Mouse (Mus musculus): ENCODE measurements at regions not wholly inside any gene's neighbourhood (a gene's known extent, or its start where the extent isn't known, plus 50 kb on each side); places are given as distances from the start of the nearest gene placed in this dataset.

DNA sequence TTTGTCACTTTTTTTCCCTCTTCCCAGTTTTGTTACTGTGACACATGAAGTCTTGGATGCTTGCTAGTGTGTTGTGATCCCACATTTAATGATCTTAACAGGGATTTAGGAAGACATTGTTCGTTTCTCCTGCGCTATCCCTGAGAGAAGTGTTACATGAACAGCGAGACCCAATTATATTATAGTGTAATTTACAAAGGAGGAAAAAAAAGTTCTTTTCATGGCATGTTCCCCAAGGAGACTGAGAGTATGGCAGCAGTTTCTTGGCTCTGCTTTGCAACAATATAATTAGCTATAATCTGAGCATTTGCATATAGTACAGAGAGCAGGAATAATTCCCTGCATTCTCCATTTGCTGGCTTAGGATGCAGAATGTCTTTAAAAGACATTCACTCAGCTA, 168.6 kb downstream of the Insc start:
- TF ChIP-seq CTCF (IDR thresholded peaks at IDR 0.05; ENCODE audit: borderline replicate concordance, extremely low read depth, insufficient read depth, insufficient read length) (no peak), POLR2A (IDR thresholded peaks at IDR 0.05; ENCODE audit: borderline replicate concordance, extremely low read depth, insufficient read depth, insufficient read length, poor library complexity, severe bottlenecking) (no peak)
- DNase-seq (ENCODE audit: low read depth): peak; percentile 91

DNA sequence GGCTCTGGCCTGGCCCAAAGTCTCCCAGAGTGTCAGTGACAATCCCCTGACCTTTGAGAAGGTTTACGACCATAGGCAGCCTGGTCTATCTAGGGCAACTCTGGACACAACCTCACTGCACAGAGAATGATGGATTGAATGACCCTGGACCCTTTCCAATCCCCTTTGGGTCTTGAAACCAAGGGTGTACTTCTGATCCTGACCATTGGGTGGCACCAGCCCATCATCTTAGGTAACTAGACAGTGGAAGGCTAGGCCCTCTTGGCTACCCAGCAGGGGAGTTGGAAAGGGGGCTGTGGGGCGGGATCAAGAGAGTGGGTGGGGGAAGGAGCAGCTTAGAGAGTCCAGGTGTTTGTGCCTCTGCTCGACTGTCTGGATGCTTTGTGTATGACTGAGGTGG, 178.7 kb downstream of the Insc start:
- TF ChIP-seq POLR2A (IDR thresholded peaks at IDR 0.05; ENCODE audit: borderline replicate concordance, extremely low read depth, insufficient read depth, insufficient read length, poor library complexity, severe bottlenecking) (no peak), CTCF (IDR thresholded peaks at IDR 0.05; ENCODE audit: borderline replicate concordance, extremely low read depth, insufficient read depth, insufficient read length) (peak; percentile 82)

DNA sequence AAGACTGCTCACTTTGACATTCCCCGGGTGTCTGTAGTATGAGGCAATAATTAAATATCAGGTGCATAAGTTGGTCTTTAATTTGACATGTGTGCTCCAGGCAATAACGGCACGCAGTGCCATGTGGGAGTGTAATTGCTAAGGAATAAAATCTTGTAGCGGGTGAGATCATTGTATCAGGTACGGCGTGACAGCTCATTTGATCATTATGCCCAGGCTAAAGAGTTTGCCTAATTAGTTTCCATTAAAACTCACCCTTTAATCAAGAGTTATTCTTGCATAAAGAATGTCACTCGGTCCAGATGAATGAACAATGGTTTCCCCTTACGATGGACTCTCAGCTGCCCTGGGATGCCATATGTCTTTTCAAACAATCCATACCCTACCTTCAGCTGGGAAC, 190.4 kb downstream of the Insc start:
- TF ChIP-seq CTCF (IDR thresholded peaks at IDR 0.05; ENCODE audit: borderline replicate concordance, extremely low read depth, insufficient read depth, insufficient read length) (no peak), POLR2A (IDR thresholded peaks at IDR 0.05; ENCODE audit: borderline replicate concordance, extremely low read depth, insufficient read depth, insufficient read length, poor library complexity, severe bottlenecking) (no peak)
- DNase-seq (ENCODE audit: low read depth): peak; percentile 90

More for the DNA sequence above, 178.7 kb downstream of the Insc start:
- peak; percentile 90 for DNase-seq (ENCODE audit: low read depth)

DNA sequence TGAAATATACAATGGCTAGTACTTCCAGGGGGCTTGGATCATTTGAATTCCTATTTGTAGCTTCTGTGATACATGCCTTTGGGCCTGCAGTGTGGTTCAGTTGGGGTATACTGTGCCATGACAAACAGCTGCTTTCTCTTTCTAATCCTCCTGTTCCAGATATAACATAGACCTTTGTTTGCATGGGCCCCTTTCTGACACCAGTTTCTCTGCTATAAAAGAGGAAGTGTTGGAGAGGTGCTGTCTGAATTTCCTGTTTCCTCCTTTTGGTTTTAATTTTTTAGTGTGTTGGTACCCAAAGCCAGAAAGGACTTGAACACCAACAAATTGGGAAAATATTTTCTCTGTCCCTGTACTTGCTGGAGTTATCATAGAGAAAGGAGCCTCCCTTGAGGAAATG, 207.3 kb downstream of the Insc start:
- no peak for TF ChIP-seq POLR2A (IDR thresholded peaks at IDR 0.05; ENCODE audit: borderline replicate concordance, extremely low read depth, insufficient read depth, insufficient read length, poor library complexity, severe bottlenecking)
- TF ChIP-seq CTCF (IDR thresholded peaks at IDR 0.05; ENCODE audit: borderline replicate concordance, extremely low read depth, insufficient read depth, insufficient read length): no peak
- DNase-seq (ENCODE audit: low read depth): no peak

DNA sequence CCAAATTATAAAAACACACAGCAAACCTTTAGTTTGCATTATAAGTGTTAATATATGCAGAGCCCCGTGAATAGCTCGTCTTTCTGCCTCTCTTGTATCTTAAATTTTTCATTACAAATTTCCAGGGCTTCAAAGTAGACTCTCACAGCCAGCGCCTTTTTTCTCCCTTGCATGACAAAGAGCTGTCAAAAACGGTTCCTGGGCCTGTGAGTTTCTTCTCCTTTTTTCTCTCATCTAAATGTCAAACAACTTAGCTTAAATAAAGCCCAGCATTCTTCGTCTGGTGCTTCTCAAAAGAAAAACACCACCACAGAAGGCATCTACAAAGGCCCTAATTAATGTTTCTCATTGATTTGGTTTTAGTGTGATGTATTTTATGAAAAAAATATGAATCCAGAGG, 219.7 kb downstream of the Insc start:
- TF ChIP-seq POLR2A (IDR thresholded peaks at IDR 0.05; ENCODE audit: borderline replicate concordance, extremely low read depth, insufficient read depth, insufficient read length, poor library complexity, severe bottlenecking): no peak
- no peak for TF ChIP-seq CTCF (IDR thresholded peaks at IDR 0.05; ENCODE audit: borderline replicate concordance, extremely low read depth, insufficient read depth, insufficient read length)
- DNase-seq (ENCODE audit: low read depth): peak; percentile 55

DNA sequence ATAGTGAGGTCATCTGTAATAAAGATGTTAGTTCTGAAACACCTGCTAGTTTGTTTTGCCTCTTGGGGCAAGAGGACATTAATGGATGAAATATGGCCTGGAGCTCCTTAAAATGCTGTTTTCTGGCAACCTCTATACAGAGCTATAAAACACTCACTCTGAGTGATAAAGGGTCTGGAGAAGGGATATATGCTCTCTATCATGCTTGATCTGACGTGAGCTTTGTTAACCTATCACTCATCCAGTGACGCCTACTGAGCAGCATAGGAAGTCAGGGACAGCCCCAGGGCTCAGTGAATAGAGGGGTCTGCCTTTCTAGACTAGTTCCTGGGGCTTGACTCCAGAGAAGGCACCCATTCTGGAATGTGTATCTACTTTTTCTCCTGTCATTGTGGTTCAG, 222.4 kb downstream of the Insc start:
- DNase-seq (ENCODE audit: low read depth): no peak
- TF ChIP-seq POLR2A (IDR thresholded peaks at IDR 0.05; ENCODE audit: borderline replicate concordance, extremely low read depth, insufficient read depth, insufficient read length, poor library complexity, severe bottlenecking) (no peak), CTCF (IDR thresholded peaks at IDR 0.05; ENCODE audit: borderline replicate concordance, extremely low read depth, insufficient read depth, insufficient read length) (no peak)

DNA sequence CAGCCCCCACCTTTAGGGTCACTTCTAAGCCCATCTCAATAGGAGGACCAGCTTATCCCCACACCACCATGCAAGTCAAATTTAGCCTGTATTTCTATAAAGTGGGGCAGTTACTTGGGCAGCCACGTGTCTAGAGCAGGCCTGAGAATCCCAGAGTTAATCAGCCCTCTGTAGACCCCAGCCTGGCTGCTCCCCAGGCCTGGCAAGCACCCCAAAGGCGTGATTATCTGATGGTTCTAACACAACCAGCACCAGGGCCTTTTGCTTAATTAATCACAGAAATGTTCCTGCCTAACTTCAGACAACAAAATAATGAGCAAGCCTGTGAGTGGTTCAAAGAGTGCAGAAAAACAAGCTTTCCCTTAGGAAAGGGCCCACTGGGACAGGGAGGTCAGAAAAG, 243.0 kb downstream of the Insc start:
- DNase-seq (ENCODE audit: low read depth): peak; percentile 79
- TF ChIP-seq CTCF (IDR thresholded peaks at IDR 0.05; ENCODE audit: borderline replicate concordance, extremely low read depth, insufficient read depth, insufficient read length) (no peak), POLR2A (IDR thresholded peaks at IDR 0.05; ENCODE audit: borderline replicate concordance, extremely low read depth, insufficient read depth, insufficient read length, poor library complexity, severe bottlenecking) (no peak)

DNA sequence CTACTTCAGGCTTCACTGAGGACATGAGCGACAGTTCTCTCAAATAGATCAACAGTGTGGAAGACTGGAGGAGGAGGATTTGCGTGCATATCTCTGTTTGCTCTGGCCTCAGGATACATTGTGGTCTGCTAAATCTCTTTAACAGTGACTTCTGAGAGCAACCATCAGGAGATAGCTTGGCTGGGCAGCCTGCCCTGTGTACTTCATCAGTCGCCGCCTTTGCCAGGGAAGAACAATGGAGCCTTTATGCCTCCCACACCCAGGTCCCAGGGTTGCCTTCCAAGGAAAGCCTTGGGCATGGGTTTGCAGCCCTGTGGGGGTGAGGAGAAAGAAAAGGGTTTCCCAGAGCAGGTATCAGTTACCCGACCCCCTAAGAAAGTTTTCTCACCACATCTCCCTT, 247.8 kb downstream of the Insc start:
- peak; percentile 54 for DNase-seq (ENCODE audit: low read depth)
- no peak for TF ChIP-seq CTCF (IDR thresholded peaks at IDR 0.05; ENCODE audit: borderline replicate concordance, extremely low read depth, insufficient read depth, insufficient read length)
- TF ChIP-seq POLR2A (IDR thresholded peaks at IDR 0.05; ENCODE audit: borderline replicate concordance, extremely low read depth, insufficient read depth, insufficient read length, poor library complexity, severe bottlenecking): no peak

DNA sequence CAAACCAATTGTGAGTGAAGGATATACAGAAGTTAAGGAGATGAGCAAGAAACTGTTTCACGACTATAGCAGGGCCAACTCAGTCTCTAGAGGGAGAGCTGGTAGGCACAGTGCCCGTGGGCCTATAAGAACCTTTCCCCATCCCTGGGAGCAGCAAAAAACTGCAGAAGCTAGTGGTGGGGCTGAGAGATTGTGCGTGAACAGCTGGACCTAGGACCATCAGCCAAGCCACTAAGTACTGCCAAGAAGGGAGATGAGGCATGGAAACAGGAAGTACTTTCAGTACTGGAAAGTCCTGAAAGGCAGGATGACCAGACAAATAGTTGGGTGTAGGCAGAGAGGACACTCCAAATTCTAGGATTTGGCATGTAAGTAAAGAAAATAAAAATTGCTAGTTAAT, 248.9 kb downstream of the Insc start:
- TF ChIP-seq POLR2A (IDR thresholded peaks at IDR 0.05; ENCODE audit: borderline replicate concordance, extremely low read depth, insufficient read depth, insufficient read length, poor library complexity, severe bottlenecking) (no peak), CTCF (IDR thresholded peaks at IDR 0.05; ENCODE audit: borderline replicate concordance, extremely low read depth, insufficient read depth, insufficient read length) (no peak)
- no peak for DNase-seq (ENCODE audit: low read depth)

DNA sequence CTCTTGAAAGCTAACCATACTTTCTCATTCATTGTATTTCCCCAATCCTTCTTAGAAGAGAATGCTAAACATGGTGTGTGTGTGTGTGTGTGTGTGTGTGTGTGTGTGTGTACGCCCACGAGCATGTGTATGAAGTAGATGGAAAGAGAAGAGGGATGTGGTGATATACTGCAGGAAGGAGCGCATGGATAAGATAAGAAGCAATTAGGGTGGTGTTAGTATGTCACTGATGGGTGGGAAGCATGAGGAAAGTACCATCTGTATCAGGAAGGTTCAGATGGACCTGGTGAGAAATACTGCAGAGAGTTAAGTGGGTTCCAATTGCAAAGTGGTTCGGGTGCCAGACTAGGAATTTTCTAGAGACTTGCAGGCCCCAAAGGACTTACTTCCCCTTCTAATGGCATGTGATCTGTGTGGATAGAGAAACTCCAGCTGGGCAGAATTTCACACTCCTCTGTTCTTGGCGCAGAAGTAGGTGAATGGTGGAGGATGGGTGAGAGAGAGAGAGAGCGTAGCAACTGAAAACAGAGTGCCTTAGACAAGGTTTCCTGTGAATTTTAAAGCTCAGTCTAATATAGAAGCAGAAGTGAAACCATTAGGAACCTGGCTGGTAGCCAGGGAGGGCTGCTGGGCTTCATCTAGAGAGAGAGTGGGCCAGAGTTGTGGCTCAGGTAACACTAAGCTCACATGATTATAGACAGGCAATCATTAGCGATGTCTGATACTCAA, 257.5 kb downstream of the Insc start:
- peak; percentile 59 for DNase-seq (ENCODE audit: low read depth)
- no peak for TF ChIP-seq POLR2A (IDR thresholded peaks at IDR 0.05; ENCODE audit: borderline replicate concordance, extremely low read depth, insufficient read depth, insufficient read length, poor library complexity, severe bottlenecking)
- no peak for TF ChIP-seq CTCF (IDR thresholded peaks at IDR 0.05; ENCODE audit: borderline replicate concordance, extremely low read depth, insufficient read depth, insufficient read length)

DNA sequence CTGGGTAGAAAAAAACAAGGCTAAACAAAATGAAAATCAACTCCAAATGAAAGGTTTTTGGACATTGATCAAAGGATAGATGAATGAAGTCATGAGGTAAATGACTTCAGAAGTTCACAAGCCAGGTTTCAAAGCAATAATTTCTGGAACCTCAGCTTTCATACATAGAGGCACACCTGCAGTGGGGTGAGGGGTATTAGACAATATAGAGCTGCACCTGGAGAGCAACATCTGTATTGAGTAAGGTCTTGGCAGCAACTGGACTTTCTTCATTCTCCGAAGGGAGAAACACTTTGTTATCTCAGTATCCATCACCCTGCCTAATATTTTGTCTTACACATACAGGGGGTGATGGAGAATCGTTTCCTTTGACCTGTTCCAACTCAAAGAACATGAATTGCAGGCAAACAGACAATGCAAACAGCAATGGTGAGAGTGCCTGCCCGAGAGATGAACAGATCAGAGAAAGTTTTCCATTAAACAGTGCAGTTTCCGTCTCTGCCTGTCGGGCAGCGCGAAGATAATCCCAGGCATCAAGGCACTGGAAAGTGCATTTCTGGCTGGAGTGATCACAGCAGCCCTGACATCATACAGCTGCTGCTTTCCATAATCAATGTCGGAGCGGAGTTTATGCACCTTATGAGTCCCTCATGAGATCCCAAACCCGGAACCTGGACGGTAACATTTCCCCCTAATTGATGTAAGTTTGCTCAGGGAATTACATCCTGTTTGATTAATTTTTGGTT, 270.9 kb downstream of the Insc start:
- TF ChIP-seq POLR2A (IDR thresholded peaks at IDR 0.05; ENCODE audit: borderline replicate concordance, extremely low read depth, insufficient read depth, insufficient read length, poor library complexity, severe bottlenecking): no peak
- TF ChIP-seq CTCF (IDR thresholded peaks at IDR 0.05; ENCODE audit: borderline replicate concordance, extremely low read depth, insufficient read depth, insufficient read length): no peak
- peak; percentile 11 for DNase-seq (ENCODE audit: low read depth)

All from brain, embryonic 14.5 days (tissue).